Comparison of ENCODE assay signal across 10 mouse cellular contexts in the genomic region with DNA sequence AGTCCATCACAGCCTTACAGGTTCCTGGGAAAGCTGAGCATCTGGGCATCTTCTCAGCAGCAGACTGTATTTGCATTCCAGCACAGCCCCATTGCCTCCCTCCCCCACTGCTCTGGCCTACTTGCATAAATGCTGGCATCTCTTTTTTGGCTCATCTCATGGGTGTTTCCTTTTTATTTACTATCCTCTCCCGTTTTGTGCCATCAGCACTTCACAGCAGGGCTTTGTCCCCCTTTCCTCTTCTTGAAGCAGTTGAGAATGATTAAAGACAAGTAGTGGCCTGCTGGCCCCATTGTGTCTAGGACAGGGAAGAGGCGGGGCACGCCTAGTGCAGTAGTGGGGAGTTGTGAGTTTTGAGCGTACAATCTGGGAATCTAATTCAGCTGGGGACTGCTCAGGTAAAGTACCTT.
DNase-seq lines count a peak whose midpoint lies in the region; ATAC-seq and TF ChIP-seq lines count a peak whose summit lies in the region.
"Had no signal": no experiment of that assay in that cellular context is flagged by ENCODE, and none has a peak within 500 bp of the region (broad histone marks: within the 10 kb centered on the region; RNA-seq: fewer than 3 reads in every experiment).

No protein-coding gene starts in this region.

- H3K27me3 ChIP-seq in E14TG2a.4 (ENCODE audit: insufficient read depth, low read length): no peaks in the 10 kb centered on the region
- no peaks in the 10 kb centered on the region for H3K27me3 ChIP-seq in limb, embryonic 13.5 days
- H3K27me3 ChIP-seq: liver, embryonic 13.5 days had no signal

- intact Hi-C loops in gastrocnemius, adult 2 months (cut with DNase I): no loop called here

- no peaks in the 10 kb centered on the region for H3K36me3 ChIP-seq in E14TG2a.4 (ENCODE audit: insufficient read depth, low read length)
- H3K36me3 ChIP-seq in limb, embryonic 13.5 days: no peaks in the 10 kb centered on the region
- H3K36me3 ChIP-seq: liver, embryonic 13.5 days had no signal

- H3K9me3 ChIP-seq in E14TG2a.4 (ENCODE audit: low read length): peaks cover 7% of the 10 kb centered on the region; the same call in 1 of the 2 replicates
- no peaks in the 10 kb centered on the region for H3K9me3 ChIP-seq in limb, embryonic 13.5 days
- H3K9me3 ChIP-seq: liver, embryonic 13.5 days had no signal

- H3K27ac ChIP-seq in limb, embryonic 13.5 days: no peak overlapping the region
- no peak overlapping the region for H3K27ac ChIP-seq in gastrocnemius, adult 2 months
- H3K27ac ChIP-seq: liver, embryonic 13.5 days had no signal

- no peak overlapping the region for H3K9ac ChIP-seq in limb, embryonic 13.5 days
- H3K9ac ChIP-seq: liver, embryonic 13.5 days had no signal

- TF ChIP-seq CTCF in E14TG2a.4 (conservative IDR thresholded peaks at IDR 0.05; ENCODE audit: low read length): no peak
- TF ChIP-seq CTCF in gastrocnemius, adult 2 months (IDR thresholded peaks at IDR 0.05): no peak

- H3K4me3 ChIP-seq in E14TG2a.4 (replicated peaks; ENCODE audit: low read length): peak overlapping the region; percentile 29; the same call in 1 of the 2 replicates
- no peak overlapping the region for H3K4me3 ChIP-seq in limb, embryonic 13.5 days
- H3K4me3 ChIP-seq in gastrocnemius, adult 2 months: no peak overlapping the region
- H3K4me3 ChIP-seq: liver, embryonic 13.5 days had no signal

- 32% methylated on average over 4 of the region's 4 CpGs for WGBS in limb, embryonic 13.5 days

- DNase-seq in NIH3T3 (ENCODE audit: low read depth): peak; percentile 17
- DNase-seq in frontal cortex, postnatal 14 days (ENCODE audit: low spot score in 2 of 2): peak; percentile 29
- DNase-seq in urinary bladder, postnatal 4 days (ENCODE audit: low spot score in 2 of 2): no peak
- no peak for DNase-seq in thymus, adult 18-20 months
- DNase-seq in gastrocnemius, adult 2 months: no peak
- no peak for DNase-seq in c-Kit-positive CD71-positive TER-119-positive erythroid progenitor cells, embryonic 14.5 days (ENCODE audit: low spot score)
- DNase-seq: cerebellum, postnatal 36 days; liver, embryonic 13.5 days had no signal

- H3K4me1 ChIP-seq in E14TG2a.4 (replicated peaks; ENCODE audit: low read depth, low read length): peaks cover 38% of the 10 kb centered on the region
- H3K4me1 ChIP-seq in limb, embryonic 13.5 days: peaks cover 30% of the 10 kb centered on the region
- H3K4me1 ChIP-seq: liver, embryonic 13.5 days had no signal

- H3K4me2 ChIP-seq in limb, embryonic 13.5 days (replicated peaks): no peak overlapping the region
- H3K4me2 ChIP-seq: liver, embryonic 13.5 days had no signal

- ATAC-seq in limb, embryonic 13.5 days (ENCODE audit: low FRiP score, low read depth): 0 out of 2 replicates have a peak, but pooled peaks have one; percentile 15

Comparison
In these comparisons a context has a peak if more than half of its experiments do, and no peak if none do; other contexts are left out.
1. DNase-seq: peak in NIH3T3 (single experiment) and frontal cortex, postnatal 14 days (2 of 2); none in urinary bladder, postnatal 4 days (0 of 2), thymus, adult 18-20 months (0 of 2), gastrocnemius, adult 2 months (single experiment) and c-Kit-positive CD71-positive TER-119-positive erythroid progenitor cells, embryonic 14.5 days (single experiment).